Comparison of ENCODE assay signal across 19 mouse cellular contexts in the genomic region with DNA sequence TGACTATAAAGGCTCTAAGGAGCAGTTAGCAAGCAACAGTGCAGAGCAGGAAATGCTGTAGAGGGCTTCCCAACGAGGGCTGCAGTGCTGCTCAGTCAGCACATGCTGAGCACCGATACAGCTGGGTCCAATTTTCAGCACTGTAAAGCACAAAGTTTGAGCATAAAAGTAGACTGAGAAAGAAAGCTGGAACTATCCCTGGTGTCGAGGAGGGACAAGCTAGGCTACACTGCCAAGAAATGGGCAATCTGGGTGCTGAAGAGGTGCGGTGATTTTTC. TPM values are rescaled to one million over a fixed set of nuclear protein-coding genes. Genes with fewer than 3 reads are reported as not detected.
DNase-seq lines count a peak whose midpoint lies in the region; ATAC-seq and TF ChIP-seq lines count a peak whose summit lies in the region.
"Had no signal": no experiment of that assay in that cellular context is flagged by ENCODE, and none has a peak within 500 bp of the region (broad histone marks: within the 10 kb centered on the region; RNA-seq: fewer than 3 reads in every experiment).

No protein-coding gene starts in this region.

- peaks cover 10% of the 10 kb centered on the region; the same call in 1 of the 2 replicates for H3K36me3 ChIP-seq in heart, adult 2 months (ENCODE audit: control insufficient read depth, insufficient read depth, low read length)
- H3K36me3 ChIP-seq in lung, embryonic 14.5 days (ENCODE audit: insufficient read depth) = no peaks in the 10 kb centered on the region
- H3K36me3 ChIP-seq in embryonic facial prominence, embryonic 12.5 days = no peaks in the 10 kb centered on the region
- no peaks in the 10 kb centered on the region for H3K36me3 ChIP-seq in limb, embryonic 15.5 days
- H3K36me3 ChIP-seq: forebrain, embryonic 10.5 days; liver, embryonic 13.5 days; midbrain, embryonic 13.5 days had no signal

- TF ChIP-seq CTCF in heart, adult 2 months (IDR thresholded peaks at IDR 0.05) = no peak
- no peak for TF ChIP-seq CTCF in lung, embryonic 14.5 days (IDR thresholded peaks at IDR 0.05; ENCODE audit: low read depth)
- TF ChIP-seq CTCF in lung, adult 2 months (IDR thresholded peaks at IDR 0.05; ENCODE audit: insufficient read depth, low read length) = no peak

- no peak for TF ChIP-seq POLR2A in heart, adult 2 months (IDR thresholded peaks at IDR 0.05; ENCODE audit: insufficient read depth, low read depth, low read length)
- TF ChIP-seq POLR2A in lung, adult 2 months (IDR thresholded peaks at IDR 0.05; ENCODE audit: borderline replicate concordance, extremely low read depth, low read depth, low read length) = no peak

- H3K9ac ChIP-seq in heart, adult 2 months (ENCODE audit: low read depth, low read length) = no peak overlapping the region
- H3K9ac ChIP-seq in lung, embryonic 14.5 days = no peak overlapping the region
- no peak overlapping the region for H3K9ac ChIP-seq in embryonic facial prominence, embryonic 12.5 days
- H3K9ac ChIP-seq in limb, embryonic 15.5 days = no peak overlapping the region
- H3K9ac ChIP-seq: hindbrain, embryonic 14.5 days; liver, embryonic 13.5 days; midbrain, embryonic 13.5 days had no signal

- no peak for DNase-seq in heart, adult 2 months
- no peak for DNase-seq in heart, adult 18-20 months
- DNase-seq in lung, embryonic 14.5 days = no peak
- no peak for DNase-seq in lung, adult 2 months
- DNase-seq: adrenal gland, adult 2 months; B cell, adult 2 months; cerebellum, adult 8-10 months; kidney, adult 11 months; kidney, postnatal 25 days; liver, embryonic 13.5 days; right cerebral cortex, postnatal 4 days had no signal

- no peak overlapping the region for H3K4me3 ChIP-seq in heart, adult 2 months
- no peak overlapping the region for H3K4me3 ChIP-seq in lung, embryonic 14.5 days (ENCODE audit: low read depth, low read length)
- H3K4me3 ChIP-seq in lung, adult 2 months (replicated peaks; ENCODE audit: extremely low read depth, low read depth, low read length) = no peak overlapping the region
- no peak overlapping the region for H3K4me3 ChIP-seq in embryonic facial prominence, embryonic 12.5 days
- H3K4me3 ChIP-seq in limb, embryonic 15.5 days = no peak overlapping the region
- H3K4me3 ChIP-seq: forebrain, embryonic 10.5 days; liver, embryonic 13.5 days; midbrain, embryonic 13.5 days had no signal

- no peak overlapping the region for H3K4me2 ChIP-seq in lung, embryonic 14.5 days
- no peak overlapping the region for H3K4me2 ChIP-seq in embryonic facial prominence, embryonic 12.5 days (replicated peaks)
- no peak overlapping the region for H3K4me2 ChIP-seq in limb, embryonic 15.5 days
- H3K4me2 ChIP-seq: hindbrain, embryonic 14.5 days; liver, embryonic 13.5 days; midbrain, embryonic 13.5 days had no signal

- no peaks in the 10 kb centered on the region for H3K27me3 ChIP-seq in heart, adult 2 months (ENCODE audit: control insufficient read depth, insufficient read depth, low read length)
- no peaks in the 10 kb centered on the region for H3K27me3 ChIP-seq in lung, embryonic 14.5 days (ENCODE audit: insufficient read depth, low read length)
- H3K27me3 ChIP-seq in embryonic facial prominence, embryonic 12.5 days = no peaks in the 10 kb centered on the region
- H3K27me3 ChIP-seq in limb, embryonic 15.5 days = no peaks in the 10 kb centered on the region
- H3K27me3 ChIP-seq: liver, embryonic 13.5 days; midbrain, embryonic 13.5 days had no signal

- H3K27ac ChIP-seq in heart, adult 2 months = peak overlapping the region; percentile 8; the same call in 1 of the 2 replicates
- H3K27ac ChIP-seq in lung, embryonic 14.5 days (ENCODE audit: low read depth) = 0 out of 2 replicates have a peak overlapping the region, but pooled peaks have one; percentile 30
- H3K27ac ChIP-seq in embryonic facial prominence, embryonic 12.5 days = peak overlapping the region; percentile 41; the same call in 1 of the 2 replicates
- no peak overlapping the region for H3K27ac ChIP-seq in limb, embryonic 15.5 days
- H3K27ac ChIP-seq: forebrain, embryonic 10.5 days; hindbrain, embryonic 14.5 days; liver, embryonic 13.5 days; macrophage; midbrain, embryonic 13.5 days had no signal

- peaks cover 4% of the 10 kb centered on the region; the same call in 1 of the 2 replicates for H3K79me2 ChIP-seq in heart, adult 2 months (replicated peaks; ENCODE audit: control insufficient read depth, insufficient read depth, low read length)

- no peak for TF ChIP-seq EP300 in heart, adult 2 months (IDR thresholded peaks at IDR 0.05; ENCODE audit: insufficient read depth, low read depth, low read length)

- no peak for ATAC-seq in lung, embryonic 14.5 days (ENCODE audit: insufficient read depth)
- ATAC-seq in embryonic facial prominence, embryonic 12.5 days (ENCODE audit: insufficient number of reproducible peaks, insufficient read depth, low FRiP score, low TSS enrichment) = no peak
- ATAC-seq in limb, embryonic 15.5 days (ENCODE audit: insufficient number of reproducible peaks, low FRiP score, low TSS enrichment, low read depth) = 0 out of 2 replicates have a peak, but pooled peaks have one; percentile 19
- no peak for ATAC-seq in monocyte, adult 5-6 weeks (replicated peaks; ENCODE audit: insufficient number of reproducible peaks, low FRiP score, low TSS enrichment, poor library complexity, severe bottlenecking)
- ATAC-seq in cerebellum, adult (ENCODE audit: insufficient number of reproducible peaks, low FRiP score, low TSS enrichment) = no peak
- ATAC-seq: midbrain, embryonic 13.5 days had no signal

- intact Hi-C loops in heart, adult 2 months (cut with DNase I) = no loop called here

- peaks cover 11% of the 10 kb centered on the region for H3K4me1 ChIP-seq in heart, adult 2 months (ENCODE audit: control insufficient read depth, insufficient read depth, low read length)
- H3K4me1 ChIP-seq in lung, embryonic 14.5 days (ENCODE audit: insufficient read depth) = peaks cover 8% of the 10 kb centered on the region; the same call in 1 of the 2 replicates
- H3K4me1 ChIP-seq in lung, adult 2 months (ENCODE audit: control insufficient read depth, insufficient read depth, low read length) = peaks cover 5% of the 10 kb centered on the region
- H3K4me1 ChIP-seq in embryonic facial prominence, embryonic 12.5 days = peaks cover 10% of the 10 kb centered on the region
- H3K4me1 ChIP-seq in limb, embryonic 15.5 days = peaks cover 32% of the 10 kb centered on the region
- H3K4me1 ChIP-seq: liver, embryonic 13.5 days; midbrain, embryonic 13.5 days had no signal

- no peaks in the 10 kb centered on the region; the same call in 1 of the 2 replicates for H3K9me3 ChIP-seq in lung, embryonic 14.5 days (ENCODE audit: low read depth, low read length)
- no peaks in the 10 kb centered on the region for H3K9me3 ChIP-seq in embryonic facial prominence, embryonic 12.5 days
- no peaks in the 10 kb centered on the region for H3K9me3 ChIP-seq in limb, embryonic 15.5 days
- H3K9me3 ChIP-seq: liver, embryonic 13.5 days; midbrain, embryonic 13.5 days had no signal

- 36% methylated on average over 4 of the region's 4 CpGs for WGBS in heart, adult 2 months
- 66% methylated on average over 4 of the region's 4 CpGs for WGBS in lung, embryonic 14.5 days
- 51% methylated on average over 4 of the region's 4 CpGs for WGBS in lung, adult 2 months
- WGBS in embryonic facial prominence, embryonic 12.5 days = 45% methylated on average over 4 of the region's 4 CpGs
- 29% methylated on average over 4 of the region's 4 CpGs for WGBS in limb, embryonic 15.5 days

RNA-seq across cellular contexts. Expression of a gene that starts 24.7 kb away (rescaled TPM):
- total RNA-seq in heart, adult 2 months (2021) = 10 to 100 TPM; 51.4 to 53.5 TPM
- polyA plus RNA-seq in heart, adult 2 months (2012; rRNA removed) = 79.4 and 143 TPM in 2 replicates
- total RNA-seq in heart, adult 18-20 months (2021) = 10 to 100 TPM; 42.5 to 44.2 TPM
- 61.9 and 63.8 TPM in 2 replicates for polyA plus RNA-seq in lung, embryonic 14.5 days (2014; fragmentation: Nextera tagmentation; extraction: Ambion mirVana)
- polyA plus RNA-seq in lung, adult 2 months (2012; rRNA removed) = 243 and 288 TPM in 2 replicates
- 50.8 and 52.1 TPM in 2 replicates for polyA plus RNA-seq in embryonic facial prominence, embryonic 12.5 days (2016; fragmentation: Nextera tagmentation; extraction: Ambion mirVana)
- 104 and 109 TPM in 2 replicates for polyA plus RNA-seq in limb, embryonic 15.5 days (2015; fragmentation: Nextera tagmentation; extraction: Ambion mirVana)
- total RNA-seq in monocyte, adult 5-6 weeks (2017) = 0.29 to 1.8 TPM (median 0.43 TPM) in 3 replicates

RNA-seq across cellular contexts. Expression of a gene that starts 49.0 kb away (rescaled TPM):
- 10 to 100 TPM; 48.3 to 59.6 TPM for total RNA-seq in heart, adult 2 months (2021)
- polyA plus RNA-seq in heart, adult 2 months (2012; rRNA removed) = 37.1 and 61.5 TPM in 2 replicates
- 10 to 100 TPM; 52.9 to 57.5 TPM for total RNA-seq in heart, adult 18-20 months (2021)
- polyA plus RNA-seq in lung, embryonic 14.5 days (2014; fragmentation: Nextera tagmentation; extraction: Ambion mirVana) = 43.4 and 47.3 TPM in 2 replicates
- polyA plus RNA-seq in lung, adult 2 months (2012; rRNA removed) = 12.4 and 15.8 TPM in 2 replicates
- 50.0 and 52.1 TPM in 2 replicates for polyA plus RNA-seq in embryonic facial prominence, embryonic 12.5 days (2016; fragmentation: Nextera tagmentation; extraction: Ambion mirVana)
- 49.6 and 50.6 TPM in 2 replicates for polyA plus RNA-seq in limb, embryonic 15.5 days (2015; fragmentation: Nextera tagmentation; extraction: Ambion mirVana)
- total RNA-seq in monocyte, adult 5-6 weeks (2017) = 31.6 to 42.1 TPM (median 34.8 TPM) in 3 replicates
